Mouse (Mus musculus) testis, adult 2 months (tissue): ENCODE data around the gene Abcc5.
"Not testable (repeated sequence)": the region's sequence is repeated elsewhere in the genome, so short reads cannot be mapped to it uniquely, and the experiment has no call there.

Experiments
- CTCF ChIP-seq: fragments of 200-500 bp; IDR thresholded peaks from 2 replicates; pipeline ENCODE4 v1.5.1; 2012; ENCODE audit warnings: low read depth, mild to moderate bottlenecking, inconsistent platforms, low read length, moderate library complexity; ENCODE audit not compliant: control insufficient read depth, insufficient read depth, insufficient replicate concordance
- POLR2A ChIP-seq: fragments of 200-500 bp; IDR thresholded peaks from 2 replicates; pipeline ENCODE4 v1.6.1; 2012; ENCODE audit warnings: low read depth, mild to moderate bottlenecking, inconsistent platforms, low read length, moderate library complexity; ENCODE audit not compliant: control insufficient read depth

DNA sequence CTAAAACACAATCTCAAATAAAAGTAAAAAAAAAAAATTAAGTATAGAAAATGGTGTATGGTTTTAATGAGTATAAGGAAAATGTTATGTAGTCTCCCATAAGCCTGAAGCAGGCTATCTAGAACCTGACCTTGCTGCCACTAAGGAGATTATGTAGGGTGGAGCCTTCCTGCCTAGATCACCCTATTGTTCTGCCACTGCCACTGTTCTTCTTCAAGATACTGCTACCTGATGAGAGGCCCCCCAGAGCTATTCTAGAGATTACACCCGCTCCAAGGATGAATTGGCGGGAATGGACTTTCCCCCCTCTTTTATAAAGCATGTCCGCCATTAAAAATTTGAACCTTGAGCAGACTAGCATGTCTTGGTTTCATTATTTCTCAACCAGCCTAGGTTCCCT lies 64.7 kb downstream of the Abcc5 start:
- not testable (repeated sequence) for TF ChIP-seq CTCF, POLR2A
